Mouse (Mus musculus): ENCODE measurements around the gene Mak.

GRCm38 (mm10) chr13:41080700-41081099, 1.2 kb upstream of the Mak start:
- TF ChIP-seq EP300 (IDR thresholded peaks at IDR 0.05; ENCODE audit: low read length) (no peak), POLR2A (IDR thresholded peaks at IDR 0.05; ENCODE audit: low read depth, low read length) (no peak), GABPA (IDR thresholded peaks at IDR 0.05; ENCODE audit: insufficient replicate concordance, low read depth, low read length) (no peak), CTCF (conservative IDR thresholded peaks at IDR 0.05 in 1 of 2, IDR thresholded peaks at IDR 0.05 in 1 of 2; ENCODE audit: low read depth in 2 of 2, low read length in 2 of 2) (no peak), JUND (conservative IDR thresholded peaks at IDR 0.05; ENCODE audit: low read depth, low read length) (no peak), ETS1 (conservative IDR thresholded peaks at IDR 0.05; ENCODE audit: low read depth, low read length) (no peak), ZNF384 (IDR thresholded peaks at IDR 0.05; ENCODE audit: low read depth, low read length) (no peak), MAX (IDR thresholded peaks at IDR 0.05; ENCODE audit: low read length) (no peak), ZC3H11A (IDR thresholded peaks at IDR 0.05; ENCODE audit: low read depth, low read length) (no peak), IRF4 (IDR thresholded peaks at IDR 0.05; ENCODE audit: low read depth, low read length) (no peak), MXI1 (IDR thresholded peaks at IDR 0.05; ENCODE audit: low read depth, low read length) (no peak)
